Mouse (Mus musculus) kidney, adult 18-20 months (tissue): ENCODE measurements at regions not wholly inside any gene's neighbourhood (a gene's known extent, or its start where the extent isn't known, plus 50 kb on each side); places are given as distances from the start of the nearest gene placed in this dataset.

Experiments used
- DNase-seq: peaks from one replicate; pipeline ENCODE4 v3.0.0; 2021

- no peak for DNase-seq
Measured at GRCm38 (mm10) chr17:51526881-51527280, 306.2 kb downstream of the Satb1 start.

DNA sequence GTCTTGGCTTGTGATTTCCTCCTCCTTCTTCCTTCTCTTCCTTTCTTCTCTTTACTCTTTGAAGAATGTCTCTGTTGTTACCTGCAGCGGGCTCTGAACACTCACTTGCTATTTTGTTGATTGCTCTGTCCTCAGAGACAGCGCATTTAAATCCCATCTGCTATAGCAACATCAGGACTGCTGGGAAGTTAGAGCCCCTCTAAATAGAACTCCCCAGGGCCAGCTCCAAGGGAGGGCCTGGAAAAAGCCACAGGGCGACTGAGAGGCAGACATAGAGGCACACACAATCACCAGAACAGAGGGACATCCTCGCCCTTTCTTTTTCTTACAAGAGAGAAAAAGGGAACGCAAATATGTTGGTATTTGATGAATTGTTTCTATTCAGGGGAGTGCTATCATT lies 306.6 kb downstream of the Satb1 start:
- no peak for DNase-seq

- no peak for DNase-seq
Measured at GRCm38 (mm10) chr17:51526021-51526420, 307.1 kb downstream of the Satb1 start.

DNA sequence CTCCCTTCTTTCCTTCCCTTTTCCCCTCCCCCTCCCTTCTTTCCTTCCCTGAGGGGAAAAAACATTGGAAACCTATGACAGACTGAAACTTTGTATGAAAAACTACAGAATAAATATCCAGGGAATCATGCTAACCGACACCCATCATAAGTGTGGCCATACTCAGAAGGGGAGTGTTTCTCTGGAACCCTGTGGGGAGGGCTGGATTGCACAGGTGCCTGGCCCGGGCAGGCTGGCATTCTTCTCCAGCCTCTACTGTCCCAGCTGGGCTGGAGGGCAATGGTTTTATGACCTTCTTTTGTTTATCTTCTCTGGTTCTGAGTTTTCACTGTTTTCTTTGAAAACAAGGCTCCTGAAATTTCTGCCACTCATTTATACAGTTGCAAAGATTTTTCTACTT lies 307.9 kb downstream of the Satb1 start:
- DNase-seq, result no peak

DNA sequence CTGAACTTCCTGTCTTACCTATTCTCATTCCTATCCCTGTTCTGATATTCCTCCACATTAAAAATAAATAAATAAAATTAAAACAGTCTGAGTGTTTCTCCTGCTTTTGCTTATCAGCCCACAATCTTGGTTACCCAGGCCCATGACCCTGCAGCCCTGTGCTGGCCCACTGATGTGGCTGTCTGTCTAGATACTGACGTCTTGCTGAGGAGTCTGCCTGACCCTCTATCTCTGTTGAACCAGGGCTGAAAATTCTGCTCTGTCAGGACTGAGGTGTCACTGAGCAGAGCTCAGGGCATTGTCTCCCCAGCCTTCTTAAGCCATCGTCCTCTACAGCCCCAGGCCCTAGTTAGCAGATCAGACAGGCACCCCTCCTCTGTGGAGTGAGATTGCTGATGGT lies 321.2 kb downstream of the Satb1 start:
- no peak for DNase-seq

DNA sequence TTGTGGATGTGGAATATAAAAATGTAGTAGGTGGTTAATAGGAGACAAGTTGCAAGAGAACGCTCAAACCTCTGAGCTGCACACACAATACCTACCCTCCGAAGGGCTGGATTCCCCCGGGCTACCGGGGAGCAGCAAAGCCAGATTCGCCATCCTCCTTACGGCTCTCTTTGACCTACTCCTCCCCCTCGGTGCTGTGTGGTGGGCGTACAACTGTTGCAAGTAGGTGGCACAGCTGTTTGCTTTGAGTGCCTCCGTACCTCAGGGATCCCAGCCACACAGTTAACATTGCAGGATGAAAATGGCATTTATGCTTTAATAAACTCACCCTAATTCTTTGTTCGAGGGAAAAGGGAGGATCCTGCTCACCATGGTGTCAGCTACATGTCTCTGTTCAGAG lies 321.6 kb upstream of the Tbc1d5 start:
- no peak for DNase-seq

GRCm38 (mm10) chr17:51499541-51499940 lies 320.4 kb upstream of the Tbc1d5 start:
- no peak for DNase-seq

DNA sequence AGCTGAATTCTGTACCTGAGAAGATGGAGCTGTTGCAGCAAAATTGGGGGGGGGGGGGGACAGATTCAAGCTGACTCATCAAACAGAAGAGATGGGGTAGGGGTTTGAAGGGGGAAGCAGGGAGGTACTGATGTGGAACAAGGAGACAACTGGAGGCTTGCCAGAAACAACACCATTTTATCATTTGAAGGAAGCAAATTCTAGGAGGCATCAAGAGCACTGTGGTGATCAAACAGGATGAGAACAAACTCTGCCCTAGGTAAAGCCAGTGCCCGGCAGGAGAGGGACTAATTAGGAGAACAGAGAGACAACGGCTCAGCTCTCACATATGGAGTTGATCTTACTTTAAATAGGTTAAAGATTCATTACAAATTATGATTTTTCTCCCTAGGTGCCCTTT lies 315.9 kb upstream of the Tbc1d5 start:
- no peak for DNase-seq

DNA sequence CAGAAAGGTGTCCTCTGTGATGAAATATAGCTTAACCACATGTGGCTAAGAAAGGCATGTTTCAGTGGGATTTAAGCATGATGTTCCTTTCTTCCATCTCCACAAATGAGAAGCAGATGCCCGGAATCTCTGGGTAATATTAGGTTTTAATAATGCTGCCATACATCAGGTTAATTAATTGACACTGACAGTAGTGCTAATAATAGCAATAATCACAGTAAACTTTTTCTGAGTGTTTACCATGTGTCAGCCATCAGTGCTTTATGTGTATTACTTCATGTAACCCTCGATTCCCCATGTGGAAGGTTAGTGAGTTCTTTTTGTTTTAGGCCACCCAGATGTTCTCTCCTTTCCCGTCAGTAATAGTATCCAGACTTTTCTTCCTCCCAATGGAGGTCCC lies 310.2 kb upstream of the Tbc1d5 start:
- no peak for DNase-seq

- no peak for DNase-seq
Measured at GRCm38 (mm10) chr17:51487918-51488445, 308.8 kb upstream of the Tbc1d5 start.

DNA sequence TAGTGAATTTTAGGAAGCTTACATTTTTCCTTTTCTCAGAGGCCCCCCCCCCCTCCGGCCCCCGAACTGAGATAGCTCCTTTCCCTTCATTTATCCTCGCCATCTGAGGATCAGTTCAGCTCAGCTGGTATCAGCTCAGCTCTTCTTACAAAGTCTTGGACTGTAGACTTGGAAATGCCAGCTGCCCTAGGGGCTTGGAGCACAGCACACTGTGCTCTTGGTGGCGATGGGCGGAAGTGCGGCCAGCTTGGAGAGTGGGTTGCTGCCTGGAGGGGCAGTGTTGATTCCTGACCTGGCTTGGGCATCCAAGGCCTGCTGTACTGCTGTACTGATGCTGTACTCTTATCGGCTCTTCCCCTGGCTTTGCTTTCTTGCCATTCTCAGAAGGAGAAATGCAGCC lies 298.7 kb upstream of the Tbc1d5 start:
- no peak for DNase-seq

GRCm38 (mm10) chr17:51477404-51477803 lies 298.3 kb upstream of the Tbc1d5 start:
- no peak for DNase-seq

DNA sequence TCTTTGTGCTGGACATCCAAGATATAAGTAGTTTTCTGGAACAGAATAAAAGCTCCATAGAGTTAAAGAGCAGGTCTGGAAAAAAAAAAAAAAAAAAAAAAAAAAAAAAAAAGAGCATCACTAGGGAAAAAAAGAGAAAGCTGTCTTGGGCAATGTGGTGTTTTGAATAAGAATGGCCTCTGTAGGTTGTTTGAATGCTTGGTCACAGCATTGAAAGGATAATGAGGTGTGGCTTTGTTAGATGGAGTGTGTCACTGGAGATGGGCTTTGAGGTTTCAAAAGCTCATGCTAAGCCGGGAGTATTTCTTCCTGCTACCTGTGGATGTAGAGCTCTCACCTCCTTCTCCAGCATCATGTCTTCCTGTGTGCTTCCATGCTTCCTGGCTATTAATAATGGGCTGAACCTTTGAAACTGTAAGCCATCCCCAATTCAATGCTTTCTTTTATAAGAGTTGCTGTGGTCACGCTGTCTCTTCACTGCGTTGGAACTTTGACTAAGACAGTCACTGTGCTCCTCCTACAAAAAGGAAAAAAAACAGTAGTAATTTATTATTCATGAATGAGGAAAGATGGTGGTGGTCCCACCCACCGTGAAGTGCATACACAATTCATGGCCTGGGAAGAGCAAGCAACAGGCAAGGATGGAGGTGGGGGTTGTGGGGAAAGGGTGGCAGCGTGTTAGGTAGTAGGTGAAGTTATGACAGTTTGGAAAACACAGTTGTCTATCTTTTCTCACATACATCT lies 283.2 kb upstream of the Tbc1d5 start:
- DNase-seq, result no peak

- no peak for DNase-seq
Measured at GRCm38 (mm10) chr17:51461248-51461647, 282.1 kb upstream of the Tbc1d5 start.

DNA sequence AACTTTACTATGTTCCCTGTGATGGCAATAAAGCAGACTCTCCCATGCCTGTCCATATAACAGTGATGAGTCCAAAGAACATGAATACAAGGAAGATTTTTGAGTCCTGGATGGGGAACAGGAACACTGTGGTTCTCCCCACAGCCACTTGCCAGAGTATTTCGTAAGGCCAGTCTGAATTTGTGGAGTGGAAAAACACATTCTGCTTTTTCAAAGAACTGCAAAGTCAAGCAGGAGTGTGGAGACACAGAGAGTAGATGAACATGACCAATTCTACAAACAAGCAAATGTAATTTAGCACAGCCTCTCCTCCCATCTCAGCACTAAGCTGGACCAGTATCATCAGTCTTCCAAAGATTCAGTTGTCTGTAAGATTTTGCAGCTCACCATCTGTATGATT lies 280.0 kb upstream of the Tbc1d5 start:
- DNase-seq, result no peak

GRCm38 (mm10) chr17:51415746-51416145 lies 236.6 kb upstream of the Tbc1d5 start:
- no peak for DNase-seq

- no peak for DNase-seq
Measured at GRCm38 (mm10) chr17:51414304-51414703, 235.2 kb upstream of the Tbc1d5 start.

- no peak for DNase-seq
Measured at GRCm38 (mm10) chr17:51413741-51414140, 234.6 kb upstream of the Tbc1d5 start.

GRCm38 (mm10) chr17:51411545-51412094 lies 232.5 kb upstream of the Tbc1d5 start:
- DNase-seq, result no peak

DNA sequence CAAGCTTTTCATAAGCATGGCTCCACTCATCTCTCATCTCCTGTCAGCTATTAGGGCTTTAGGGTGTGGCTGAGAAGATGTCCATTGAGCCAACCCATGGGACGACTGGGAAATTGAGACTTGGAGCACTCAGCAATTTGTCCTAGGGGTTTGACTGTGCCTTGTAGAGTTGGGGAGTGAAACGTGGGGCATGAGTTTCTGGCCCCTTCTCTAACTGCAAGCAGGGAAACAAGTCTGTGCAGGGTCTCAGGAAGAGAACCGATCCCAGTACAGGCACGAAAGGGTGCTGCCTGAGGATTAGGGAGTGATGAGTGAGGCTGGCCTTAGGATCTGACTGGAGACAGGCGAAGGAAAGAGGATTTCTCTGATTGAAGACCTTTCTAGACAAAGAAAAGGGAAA lies 229.7 kb upstream of the Tbc1d5 start:
- no peak for DNase-seq

GRCm38 (mm10) chr17:51408367-51408766 lies 229.2 kb upstream of the Tbc1d5 start:
- no peak for DNase-seq

GRCm38 (mm10) chr17:51407046-51407445 lies 227.9 kb upstream of the Tbc1d5 start:
- DNase-seq, result no peak

GRCm38 (mm10) chr17:51405059-51405458 lies 225.9 kb upstream of the Tbc1d5 start:
- no peak for DNase-seq

- DNase-seq, result no peak
Measured at GRCm38 (mm10) chr17:51397973-51398372, 218.8 kb upstream of the Tbc1d5 start.

- DNase-seq, result no peak
Measured at GRCm38 (mm10) chr17:51393771-51394221, 214.6 kb upstream of the Tbc1d5 start.
